ENCODE assay signal across 8 mouse cellular contexts in the genomic region with DNA sequence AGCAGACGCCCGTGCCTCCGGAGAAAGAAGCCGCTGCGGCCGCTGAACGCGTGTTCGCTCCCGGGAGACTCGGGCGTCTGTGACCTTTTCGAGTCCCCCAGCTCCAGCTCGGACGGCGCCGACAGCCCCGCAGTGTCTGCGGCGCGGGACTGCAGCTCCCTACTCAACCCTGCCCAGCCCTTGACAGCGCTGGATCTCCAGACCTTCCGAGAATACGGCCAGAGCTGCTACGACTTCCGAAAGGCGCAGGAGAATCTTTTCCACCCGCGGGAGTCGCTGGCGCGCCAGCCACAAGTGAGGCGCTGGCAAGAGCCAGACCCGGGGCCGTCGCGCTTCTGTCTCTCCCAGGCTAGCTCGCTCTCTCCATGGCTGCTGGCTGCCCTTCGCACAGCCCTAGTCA. TPM values are rescaled to one million over a fixed set of nuclear protein-coding genes. Genes with fewer than 3 reads are reported as not detected.
DNase-seq lines count a peak whose midpoint lies in the region; ATAC-seq lines count a peak whose summit lies in the region.

No protein-coding gene starts in this region.

- no peaks in the 10 kb centered on the region for H3K36me3 ChIP-seq in kidney, embryonic 14.5 days (ENCODE audit: control insufficient read depth, insufficient read depth, low read length)
- no peaks in the 10 kb centered on the region for H3K36me3 ChIP-seq in forebrain, embryonic 16.5 days (ENCODE audit: control insufficient read depth, insufficient read depth)
- H3K36me3 ChIP-seq in liver, embryonic 16.5 days (ENCODE audit: control insufficient read depth, insufficient read depth), result no peaks in the 10 kb centered on the region

- peak overlapping the region; percentile 53 for H3K4me3 ChIP-seq in kidney, embryonic 14.5 days (ENCODE audit: low read length)
- peak overlapping the region; percentile 63 for H3K4me3 ChIP-seq in forebrain, embryonic 16.5 days (replicated peaks; ENCODE audit: low read length)
- peak overlapping the region; percentile 59 for H3K4me3 ChIP-seq in liver, embryonic 16.5 days (ENCODE audit: low read depth, low read length)

- no peak for DNase-seq in kidney, adult 11 months
- DNase-seq in R1 (ENCODE audit: low read depth, low spot score), result peak; percentile 66
- DNase-seq in Muller cell, postnatal 12 days (ENCODE audit: inconsistent ontology term), result no peak
- no peak for DNase-seq in layer of hippocampus, adult 11-12 months (ENCODE audit: low spot score)
- DNase-seq in retina, embryonic 14.5 days (ENCODE audit: low spot score), result no peak

- 0% methylated on average over 39 of the region's 39 CpGs for WGBS in kidney, embryonic 14.5 days
- WGBS in forebrain, embryonic 16.5 days, result under 1% methylated on average over 39 of the region's 39 CpGs
- WGBS in liver, embryonic 16.5 days (ENCODE audit: insufficient replicate concordance), result under 1% methylated on average over 39 of the region's 39 CpGs

- H3K27me3 ChIP-seq in kidney, embryonic 14.5 days (ENCODE audit: control insufficient read depth, insufficient read depth, low read length), result peaks cover 64% of the 10 kb centered on the region
- peaks cover 59% of the 10 kb centered on the region for H3K27me3 ChIP-seq in forebrain, embryonic 16.5 days (replicated peaks; ENCODE audit: control insufficient read depth, insufficient read depth, low read length)
- peaks cover 78% of the 10 kb centered on the region for H3K27me3 ChIP-seq in liver, embryonic 16.5 days (ENCODE audit: control insufficient read depth, insufficient read depth, low read depth, low read length)

- no peaks in the 10 kb centered on the region for H3K9me3 ChIP-seq in kidney, embryonic 14.5 days (ENCODE audit: control insufficient read depth, low read length)
- no peaks in the 10 kb centered on the region for H3K9me3 ChIP-seq in forebrain, embryonic 16.5 days (ENCODE audit: control insufficient read depth, low read length)
- no peaks in the 10 kb centered on the region for H3K9me3 ChIP-seq in liver, embryonic 16.5 days (replicated peaks; ENCODE audit: control insufficient read depth, low read length)

- H3K9ac ChIP-seq in kidney, embryonic 14.5 days (ENCODE audit: low read depth, low read length), result peak overlapping the region; percentile 51
- H3K9ac ChIP-seq in forebrain, embryonic 16.5 days (replicated peaks; ENCODE audit: low read depth, low read length), result peak overlapping the region; percentile 59
- peak overlapping the region; percentile 41; the same call in 1 of the 2 replicates for H3K9ac ChIP-seq in liver, embryonic 16.5 days (ENCODE audit: low read depth, low read length)

- H3K27ac ChIP-seq in kidney, embryonic 14.5 days (ENCODE audit: low read depth, low read length), result no peak overlapping the region
- H3K27ac ChIP-seq in forebrain, embryonic 16.5 days (ENCODE audit: low read length), result no peak overlapping the region
- H3K27ac ChIP-seq in liver, embryonic 16.5 days (ENCODE audit: low read length), result no peak overlapping the region

- H3K4me1 ChIP-seq in kidney, embryonic 14.5 days (ENCODE audit: control insufficient read depth, insufficient read depth, low read length), result peaks cover 30% of the 10 kb centered on the region
- H3K4me1 ChIP-seq in forebrain, embryonic 16.5 days (replicated peaks; ENCODE audit: control insufficient read depth, insufficient read depth, low read length), result peaks cover 38% of the 10 kb centered on the region
- H3K4me1 ChIP-seq in liver, embryonic 16.5 days (ENCODE audit: control insufficient read depth, low read depth, low read length), result peaks cover 3% of the 10 kb centered on the region

- peak overlapping the region; percentile 96 for H3K4me2 ChIP-seq in kidney, embryonic 14.5 days (replicated peaks; ENCODE audit: low read depth, low read length)
- H3K4me2 ChIP-seq in forebrain, embryonic 16.5 days (ENCODE audit: low read length), result peak overlapping the region; percentile 95
- peak overlapping the region; percentile 81 for H3K4me2 ChIP-seq in liver, embryonic 16.5 days (ENCODE audit: low read depth, low read length)

- ATAC-seq in kidney, embryonic 14.5 days (ENCODE audit: low FRiP score, low TSS enrichment), result peak; percentile 29
- peak; percentile 31 for ATAC-seq in forebrain, embryonic 16.5 days
- no peak; the same call in 1 of the 2 replicates for ATAC-seq in liver, embryonic 16.5 days (ENCODE audit: low read depth)

RNA-seq across cellular contexts. Expression of a gene that starts 0.4 kb away (rescaled TPM):
- polyA plus RNA-seq in kidney, embryonic 14.5 days (2014; fragmentation: Nextera tagmentation; extraction: Ambion mirVana), result 0.17 and 0.55 TPM in 2 replicates
- 0.51 and 1.4 TPM in 2 replicates for polyA plus RNA-seq in forebrain, embryonic 16.5 days (2015; fragmentation: Nextera tagmentation; extraction: Ambion mirVana)
- polyA plus RNA-seq in liver, embryonic 16.5 days (2015; fragmentation: Nextera tagmentation; extraction: Ambion mirVana), result 0.19 and 0.34 TPM in 2 replicates

RNA-seq across cellular contexts. Expression of a gene that starts 5.7 kb away (rescaled TPM):
- not detected in 2 replicates for polyA plus RNA-seq in kidney, embryonic 14.5 days (2014; fragmentation: Nextera tagmentation; extraction: Ambion mirVana)
- 0.20 and 0.66 TPM in 2 replicates for polyA plus RNA-seq in forebrain, embryonic 16.5 days (2015; fragmentation: Nextera tagmentation; extraction: Ambion mirVana)
- not detected in 2 replicates for polyA plus RNA-seq in liver, embryonic 16.5 days (2015; fragmentation: Nextera tagmentation; extraction: Ambion mirVana)

RNA-seq across cellular contexts. Expression of a gene that starts 46.9 kb away (rescaled TPM):
- not detected in 2 replicates for polyA plus RNA-seq in kidney, embryonic 14.5 days (2014; fragmentation: Nextera tagmentation; extraction: Ambion mirVana)
- polyA plus RNA-seq in forebrain, embryonic 16.5 days (2015; fragmentation: Nextera tagmentation; extraction: Ambion mirVana), result 0.33 TPM in 1 of 2 replicates, not detected in the other
- polyA plus RNA-seq in liver, embryonic 16.5 days (2015; fragmentation: Nextera tagmentation; extraction: Ambion mirVana), result not detected in 2 replicates

RNA-seq across cellular contexts. Expression of a gene that starts 58.2 kb away (rescaled TPM):
- 142 and 204 TPM in 2 replicates for polyA plus RNA-seq in kidney, embryonic 14.5 days (2014; fragmentation: Nextera tagmentation; extraction: Ambion mirVana)
- polyA plus RNA-seq in forebrain, embryonic 16.5 days (2015; fragmentation: Nextera tagmentation; extraction: Ambion mirVana), result 39.0 and 44.8 TPM in 2 replicates
- polyA plus RNA-seq in liver, embryonic 16.5 days (2015; fragmentation: Nextera tagmentation; extraction: Ambion mirVana), result 4.4 and 6.3 TPM in 2 replicates
